In genomic region chr8:70268799-70269565, GRCm38 (mm10) we compare ENCODE assay signal across 1 mouse cellular context.
TF ChIP-seq lines count a peak whose summit lies in the region.

No protein-coding gene starts in this region.

TF ChIP-seq in MEL, 35 proteins besides CTCF, POLR2A, EP300 and RAD21 (continued from another document):
- TF ChIP-seq USF1 (IDR thresholded peaks at IDR 0.05; ENCODE audit: low read depth, low read length) (no peak), TBP (IDR thresholded peaks at IDR 0.05; ENCODE audit: low read depth, low read length) (no peak)
TF ChIP-seq in MEL: peak in this region for 1.
